Mouse (Mus musculus): ENCODE data around the gene Apol10b. TPM values are rescaled to one million over a fixed set of nuclear protein-coding genes. Genes with fewer than 3 reads are reported as not detected.
"Not testable (repeated sequence)": the region's sequence is repeated elsewhere in the genome, so short reads cannot be mapped to it uniquely, and the experiment has no call there.

Apol10b gene
- 0.30 and 0.48 TPM in 2 replicates for polyA plus RNA-seq (2011; ENCODE audit: insufficient read length, low read depth, missing spikeins)

- no peak within 1 kb of the TSS for H3K4me3 ChIP-seq (ENCODE audit: insufficient read depth, low read length)
- TF ChIP-seq CTCF (IDR thresholded peaks at IDR 0.05; ENCODE audit: borderline replicate concordance, insufficient read depth, low read length), result no peak
- no peak for TF ChIP-seq POLR2A (IDR thresholded peaks at IDR 0.05; ENCODE audit: low read depth, low read length)
- no peaks in the 10 kb centered on the region for H3K4me1 ChIP-seq (ENCODE audit: control insufficient read depth, insufficient read depth, low read length)
- H3K27ac ChIP-seq (ENCODE audit: insufficient read depth, low read length), result no peak within 1 kb of the TSS
These were observed at the start of gene Apol10b for GRCm38 (mm10) chr15:77595961-77596360. Gene Apol10b, minus strand, starts transcription at chr15:77596125.

- not testable (repeated sequence) for H3K4me1 ChIP-seq (ENCODE audit: control insufficient read depth, insufficient read depth, low read length); H3K27ac ChIP-seq (ENCODE audit: insufficient read depth, low read length); H3K4me3 ChIP-seq (ENCODE audit: insufficient read depth, low read length)
These were observed 47.3 kb upstream of the Apol10b start, which contains the start of gene Apol11b for GRCm38 (mm10) chr15:77643176-77643575. Gene Apol11b, minus strand, starts transcription at chr15:77643286.

GRCm38 (mm10) chr15:77629822-77630221 is 33.9 kb upstream of the Apol10b start:
- not testable (repeated sequence) for H3K4me3 ChIP-seq (ENCODE audit: insufficient read depth, low read length); H3K4me1 ChIP-seq (ENCODE audit: control insufficient read depth, insufficient read depth, low read length); H3K27ac ChIP-seq (ENCODE audit: insufficient read depth, low read length)

- not testable (repeated sequence) for H3K27ac ChIP-seq (ENCODE audit: insufficient read depth, low read length); H3K4me3 ChIP-seq (ENCODE audit: insufficient read depth, low read length); H3K4me1 ChIP-seq (ENCODE audit: control insufficient read depth, insufficient read depth, low read length)
These were observed 32.7 kb upstream of the Apol10b start for GRCm38 (mm10) chr15:77628647-77629046.

GRCm38 (mm10) chr15:77626471-77626870 is 30.5 kb upstream of the Apol10b start:
- not testable (repeated sequence) for H3K4me3 ChIP-seq (ENCODE audit: insufficient read depth, low read length); H3K4me1 ChIP-seq (ENCODE audit: control insufficient read depth, insufficient read depth, low read length); H3K27ac ChIP-seq (ENCODE audit: insufficient read depth, low read length)

GRCm38 (mm10) chr15:77624710-77625109 is 28.8 kb upstream of the Apol10b start:
- TF ChIP-seq CTCF (IDR thresholded peaks at IDR 0.05; ENCODE audit: borderline replicate concordance, insufficient read depth, low read length), result no peak
- TF ChIP-seq POLR2A (IDR thresholded peaks at IDR 0.05; ENCODE audit: low read depth, low read length), result no peak
- no peak overlapping the region for H3K27ac ChIP-seq (ENCODE audit: insufficient read depth, low read length)
- no peaks in the 10 kb centered on the region for H3K4me1 ChIP-seq (ENCODE audit: control insufficient read depth, insufficient read depth, low read length)

GRCm38 (mm10) chr15:77606069-77606468 is 10.1 kb upstream of the Apol10b start:
- H3K4me3 ChIP-seq (ENCODE audit: insufficient read depth, low read length), result no peak overlapping the region
- H3K4me1 ChIP-seq (ENCODE audit: control insufficient read depth, insufficient read depth, low read length), result no peaks in the 10 kb centered on the region
- H3K27ac ChIP-seq (ENCODE audit: insufficient read depth, low read length), result no peak overlapping the region
- no peak for TF ChIP-seq CTCF (IDR thresholded peaks at IDR 0.05; ENCODE audit: borderline replicate concordance, insufficient read depth, low read length)
- no peak for TF ChIP-seq POLR2A (IDR thresholded peaks at IDR 0.05; ENCODE audit: low read depth, low read length)

More at GRCm38 (mm10) chr15:77624710-77625109, 28.8 kb upstream of the Apol10b start:
- H3K4me3 ChIP-seq (ENCODE audit: insufficient read depth, low read length), result no peak overlapping the region

GRCm38 (mm10) chr15:77598958-77599357 is 3.0 kb upstream of the Apol10b start, which contains the start of gene Gm36245:
Gene Gm36245, plus strand, starts transcription at chr15:77599258.
- H3K4me1 ChIP-seq (ENCODE audit: control insufficient read depth, insufficient read depth, low read length), result no peaks in the 10 kb centered on the region
- no peak within 1 kb of the TSS for H3K4me3 ChIP-seq (ENCODE audit: insufficient read depth, low read length)
- no peak within 1 kb of the TSS for H3K27ac ChIP-seq (ENCODE audit: insufficient read depth, low read length)
- TF ChIP-seq POLR2A (IDR thresholded peaks at IDR 0.05; ENCODE audit: low read depth, low read length), result no peak

- Histone ChIP-seq H3K4me1 (ENCODE audit: control insufficient read depth, insufficient read depth, low read length) (no peaks in the 10 kb centered on the region), H3K4me3 (ENCODE audit: insufficient read depth, low read length) (no peak overlapping the region), H3K27ac (ENCODE audit: insufficient read depth, low read length) (no peak overlapping the region)
- TF ChIP-seq CTCF (IDR thresholded peaks at IDR 0.05; ENCODE audit: borderline replicate concordance, insufficient read depth, low read length), result no peak
- TF ChIP-seq POLR2A (IDR thresholded peaks at IDR 0.05; ENCODE audit: low read depth, low read length), result no peak
These were observed 2.5 kb upstream of the Apol10b start for GRCm38 (mm10) chr15:77598429-77598828.

GRCm38 (mm10) chr15:77593557-77593956 is 2.4 kb downstream of the Apol10b start:
- Histone ChIP-seq H3K27ac (ENCODE audit: insufficient read depth, low read length) (no peak overlapping the region), H3K4me1 (ENCODE audit: control insufficient read depth, insufficient read depth, low read length) (no peaks in the 10 kb centered on the region), H3K4me3 (ENCODE audit: insufficient read depth, low read length) (no peak overlapping the region)
- TF ChIP-seq CTCF (IDR thresholded peaks at IDR 0.05; ENCODE audit: borderline replicate concordance, insufficient read depth, low read length) (no peak), POLR2A (IDR thresholded peaks at IDR 0.05; ENCODE audit: low read depth, low read length) (no peak)

GRCm38 (mm10) chr15:77590881-77591280 is 5.0 kb downstream of the Apol10b start:
- Histone ChIP-seq H3K4me1 (ENCODE audit: control insufficient read depth, insufficient read depth, low read length) (no peaks in the 10 kb centered on the region), H3K27ac (ENCODE audit: insufficient read depth, low read length) (no peak overlapping the region), H3K4me3 (ENCODE audit: insufficient read depth, low read length) (no peak overlapping the region)

More at GRCm38 (mm10) chr15:77590881-77591280, 5.0 kb downstream of the Apol10b start:
- no peak for TF ChIP-seq POLR2A (IDR thresholded peaks at IDR 0.05; ENCODE audit: low read depth, low read length)
- no peak for TF ChIP-seq CTCF (IDR thresholded peaks at IDR 0.05; ENCODE audit: borderline replicate concordance, insufficient read depth, low read length)
